Mouse (Mus musculus) lung, adult 2 months (tissue): ENCODE results near the gene Prkca.

Experiments
- CTCF ChIP-seq: fragments of 200-500 bp; IDR thresholded peaks from 2 replicates; pipeline ENCODE4 v1.5.1; 2011; ENCODE audit warnings: mild to moderate bottlenecking, low read length, control low read depth; ENCODE audit not compliant: insufficient read depth
- POLR2A ChIP-seq: fragments of 200-500 bp; IDR thresholded peaks from 2 replicates; pipeline ENCODE4 v1.6.1; 2011; ENCODE audit warnings: low read depth, mild to moderate bottlenecking, control low read depth, low read length, borderline replicate concordance; ENCODE audit errors: extremely low read depth

DNA sequence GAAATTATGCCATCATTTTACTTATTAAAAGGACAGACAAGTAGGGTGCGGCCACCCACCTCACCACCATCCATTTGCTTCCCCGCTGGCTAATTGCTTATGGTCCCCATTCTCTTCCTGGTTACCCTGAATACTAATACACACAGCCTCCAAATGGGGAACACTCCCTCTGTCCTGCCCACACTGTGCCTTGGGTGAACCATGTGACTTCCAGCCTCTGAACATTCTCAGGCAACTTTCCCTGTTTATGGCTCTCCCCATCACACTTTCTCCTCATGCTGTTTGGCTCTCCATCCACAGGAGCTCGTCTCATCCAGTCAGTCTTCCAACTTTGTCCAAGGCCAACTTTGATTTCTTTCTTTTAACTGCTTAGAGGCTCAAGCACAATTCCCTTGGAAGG, 80.3 kb downstream of the Prkca start:
- TF ChIP-seq CTCF (no peak), POLR2A (no peak)
